Mouse (Mus musculus) CH12.LX (cell line): ENCODE data around the gene Irf3.

Experiments used
- BHLHE40 ChIP-seq: IDR thresholded peaks from 2 replicates; pipeline ENCODE4 v1.6.1; 2011; ENCODE audit warnings: mild to moderate bottlenecking, low read depth, low read length, improper control_type of control experiment
- CTCF ChIP-seq, 2 experiments: IDR thresholded peaks in 1 of 2; conservative IDR thresholded peaks in 1 of 2; 2 replicates each; pipeline ENCODE4 v1.5.1; 2011 to 2012; ENCODE audit warnings: low read depth in 2 of 2, low read length in 2 of 2, improper control_type of control experiment in 1 of 2, inconsistent platforms in 1 of 2, mild to moderate bottlenecking in 1 of 2, moderate library complexity in 1 of 2
- EP300 ChIP-seq: IDR thresholded peaks from 2 replicates; pipeline ENCODE4 v1.6.1; 2011; ENCODE audit warnings: low read length, improper control_type of control experiment
- ETS1 ChIP-seq: conservative IDR thresholded peaks from 2 replicates; pipeline ENCODE4 v1.6.1; 2012; ENCODE audit warnings: low read depth, mild to moderate bottlenecking, inconsistent platforms, low read length, improper control_type of control experiment, moderate library complexity
- IRF4 ChIP-seq: IDR thresholded peaks from 2 replicates; pipeline ENCODE4 v1.6.1; 2014; ENCODE audit warnings: low read depth, mild to moderate bottlenecking, inconsistent platforms, low read length, improper control_type of control experiment
- MAFK ChIP-seq: IDR thresholded peaks from 2 replicates; pipeline ENCODE4 v1.6.1; 2011; ENCODE audit warnings: low read length, improper control_type of control experiment; ENCODE audit not compliant: insufficient replicate concordance
- MXI1 ChIP-seq: IDR thresholded peaks from 2 replicates; pipeline ENCODE4 v1.6.1; 2011; ENCODE audit warnings: mild to moderate bottlenecking, low read depth, low read length, improper control_type of control experiment
- POLR2A ChIP-seq: IDR thresholded peaks from 2 replicates; pipeline ENCODE4 v1.6.1; 2011; ENCODE audit warnings: low read depth, mild to moderate bottlenecking, improper control_type of control experiment, low read length
- SMC3 ChIP-seq: IDR thresholded peaks from 2 replicates; pipeline ENCODE4 v1.6.1; 2011; ENCODE audit warnings: low read depth, low read length, improper control_type of control experiment
- TCF12 ChIP-seq: IDR thresholded peaks from 2 replicates; pipeline ENCODE4 v1.6.1; 2014; ENCODE audit warnings: low read depth, mild to moderate bottlenecking, inconsistent platforms, low read length, improper control_type of control experiment
- ZKSCAN1 ChIP-seq: IDR thresholded peaks from 2 replicates; pipeline ENCODE4 v1.6.1; 2012; ENCODE audit warnings: low read depth, inconsistent platforms, low read length, improper control_type of control experiment, borderline replicate concordance

DNA sequence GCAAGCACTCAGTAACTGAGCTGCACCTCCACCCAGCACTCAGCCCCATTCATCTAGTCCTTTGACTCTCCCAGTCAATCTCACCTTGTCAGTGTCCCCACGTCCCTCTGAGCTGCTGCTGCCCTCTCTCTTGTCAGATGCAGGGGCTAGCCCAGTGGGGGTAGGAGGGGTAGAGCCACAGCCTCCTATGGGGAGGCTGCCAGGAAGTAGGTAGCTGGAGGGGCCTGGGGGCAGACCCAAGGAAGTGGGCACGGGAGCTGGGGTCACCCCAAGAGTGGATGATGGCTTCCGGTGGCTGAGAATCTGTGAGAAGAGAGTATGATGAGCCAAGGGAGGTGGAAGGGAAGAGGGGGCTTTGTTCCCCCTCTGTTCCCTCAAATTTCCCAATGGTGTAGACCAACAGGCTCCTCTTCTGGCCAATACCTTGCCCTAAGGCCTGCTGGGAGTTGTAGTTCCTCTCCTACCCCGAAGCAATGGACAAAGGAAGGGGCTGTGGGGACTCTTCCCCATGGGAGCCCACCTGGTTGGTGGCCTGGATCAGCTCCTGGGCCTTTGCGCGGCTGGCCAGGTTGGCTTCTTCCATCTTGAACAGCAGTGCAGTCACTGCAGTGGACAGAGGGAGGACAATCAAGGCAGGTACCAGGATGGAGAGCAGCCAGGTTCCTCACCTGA is 8.0 kb downstream of the Irf3 start:
- TF ChIP-seq EP300 (no peak), CTCF (conservative IDR thresholded peaks at IDR 0.05 in 1 of 2, IDR thresholded peaks at IDR 0.05 in 1 of 2; ENCODE audit: low read depth in 2 of 2, low read length in 2 of 2) (no peak), TCF12 (no peak), SMC3 (no peak), BHLHE40 (no peak), MAFK (no peak), POLR2A (no peak), ETS1 (no peak), MXI1 (no peak), IRF4 (no peak), ZKSCAN1 (no peak)
